Mouse (Mus musculus): ENCODE results near the gene Agap2.

Agap2 gene

GRCm38 (mm10) chr10:127076082-127076481 lies 998 bp downstream of the Agap2 start:
- DNase-seq (ENCODE audit: low spot score): no peak

GRCm38 (mm10) chr10:127077515-127077914 lies 2.4 kb downstream of the Agap2 start:
- DNase-seq (ENCODE audit: low spot score): no peak

GRCm38 (mm10) chr10:127078001-127078676 lies 3.1 kb downstream of the Agap2 start:
- no peak for DNase-seq (ENCODE audit: low spot score)

- DNase-seq (ENCODE audit: low spot score): no peak
Observed at GRCm38 (mm10) chr10:127078677-127079575, 3.8 kb downstream of the Agap2 start.

- DNase-seq (ENCODE audit: low spot score): no peak
Observed at GRCm38 (mm10) chr10:127079665-127080391, 4.7 kb downstream of the Agap2 start.

GRCm38 (mm10) chr10:127080901-127081780 lies 6.1 kb downstream of the Agap2 start:
- DNase-seq (ENCODE audit: low spot score): no peak

- no peak for DNase-seq (ENCODE audit: low spot score)
Observed at GRCm38 (mm10) chr10:127081996-127082620, 7.0 kb downstream of the Agap2 start.

- DNase-seq (ENCODE audit: low spot score): no peak
Observed at GRCm38 (mm10) chr10:127083292-127083914, 8.3 kb downstream of the Agap2 start.

GRCm38 (mm10) chr10:127083915-127084306 lies 8.8 kb downstream of the Agap2 start:
- DNase-seq (ENCODE audit: low spot score): no peak

- no peak for DNase-seq (ENCODE audit: low spot score)
Observed at GRCm38 (mm10) chr10:127085052-127085451, 10.0 kb downstream of the Agap2 start.

- no peak for DNase-seq (ENCODE audit: low spot score)
Observed at GRCm38 (mm10) chr10:127085633-127086032, 10.5 kb downstream of the Agap2 start.

GRCm38 (mm10) chr10:127090560-127091411 lies 15.7 kb downstream of the Agap2 start:
- no peak for DNase-seq (ENCODE audit: low spot score)

GRCm38 (mm10) chr10:127091507-127092396 lies 16.7 kb downstream of the Agap2 start:
- DNase-seq (ENCODE audit: low spot score): no peak

- DNase-seq (ENCODE audit: low spot score): no peak
Observed at GRCm38 (mm10) chr10:127092742-127093141, 17.7 kb downstream of the Agap2 start.

- no peak for DNase-seq (ENCODE audit: low spot score)
Observed at GRCm38 (mm10) chr10:127094382-127094802, 19.3 kb downstream of the Agap2 start.

GRCm38 (mm10) chr10:127098514-127098913 lies 23.4 kb downstream of the Agap2 start:
- no peak for DNase-seq (ENCODE audit: low spot score)

- no peak for DNase-seq (ENCODE audit: low spot score)
Observed at GRCm38 (mm10) chr10:127099191-127099590, 24.1 kb downstream of the Agap2 start.

GRCm38 (mm10) chr10:127099868-127100267 lies 24.8 kb downstream of the Agap2 start:
- DNase-seq (ENCODE audit: low spot score): no peak

GRCm38 (mm10) chr10:127100414-127100813 lies 25.3 kb downstream of the Agap2 start:
- no peak for DNase-seq (ENCODE audit: low spot score)
